Mouse (Mus musculus) lung, embryonic 14.5 days (tissue): ENCODE measurements around the gene Thap12. TPM values are rescaled to one million over a fixed set of nuclear protein-coding genes. Genes with fewer than 3 reads are reported as not detected.

Experiments
- ATAC-seq: fragments of 200-750 bp; cut with Nextera tagmentation; 2 replicates; pipeline ENCODE4 v1.8.0; 2017; ENCODE audit warnings: mild to moderate bottlenecking, moderate TSS enrichment, moderate library complexity; ENCODE audit not compliant: insufficient read depth
- DNase-seq: peaks from one replicate; pipeline ENCODE4 v3.0.0-alpha.2; 2015
- H3K27ac ChIP-seq: fragments of 300-500 bp; sonication (generic); 2 replicates; pipeline ENCODE4 v1.5.1; 2014; ENCODE audit warnings: low read depth, mild to moderate bottlenecking, moderate library complexity
- H3K27me3 ChIP-seq: fragments of 300-500 bp; sonication (generic); 2 replicates; pipeline ENCODE4 v1.6.1; 2014; ENCODE audit warnings: low read length, control low read depth; ENCODE audit not compliant: insufficient read depth
- H3K36me3 ChIP-seq: fragments of 300-500 bp; sonication (generic); 2 replicates; pipeline ENCODE4 v1.6.1; 2014; ENCODE audit warnings: control low read depth; ENCODE audit not compliant: insufficient read depth
- H3K4me1 ChIP-seq: fragments of 300-500 bp; sonication (generic); 2 replicates; pipeline ENCODE4 v1.6.1; 2014; ENCODE audit warnings: antibody characterized with exemption, control low read depth; ENCODE audit not compliant: insufficient read depth
- H3K4me2 ChIP-seq: fragments of 300-500 bp; sonication (generic); 2 replicates; pipeline ENCODE4 v1.6.1; 2014; ENCODE audit warnings: mild to moderate bottlenecking
- H3K4me3 ChIP-seq: fragments of 300-500 bp; sonication (generic); 2 replicates; pipeline ENCODE4 v1.5.1; 2014; ENCODE audit warnings: low read depth, low read length
- H3K9ac ChIP-seq: fragments of 300-500 bp; sonication (generic); 2 replicates; pipeline ENCODE4 v1.6.1; 2014
- H3K9me3 ChIP-seq: fragments of 300-500 bp; sonication (generic); 2 replicates; pipeline ENCODE4 v1.6.1; 2016; ENCODE audit warnings: low read depth, low read length, control low read depth
- CTCF ChIP-seq: IDR thresholded peaks from 2 replicates; pipeline ENCODE4 v1.5.1; 2016; ENCODE audit warnings: antibody characterized with exemption, low read depth
- WGBS: fragments of 180-500 bp; shearing (Covaris S2); extraction: QIAGEN DNeasy Blood & Tissue Kit; methylation state at CpG from one replicate; pipeline ENCODE4 v1.1.7; 2014; 5-methylcytosine and 5-hydroxymethylcytosine counted together
- polyA plus RNA-seq: library from polyadenylated mRNA; unstranded; fragments of >200 nt; fragmentation: Nextera tagmentation; extraction: Ambion mirVana; gene quantifications from 2 replicates; pipeline ENCODE4 v1.2.1, GENCODE M21; 2014

Thap12 gene
- polyA plus RNA-seq, 1 experiment from 2014 or later, result 81.9 TPM

DNA sequence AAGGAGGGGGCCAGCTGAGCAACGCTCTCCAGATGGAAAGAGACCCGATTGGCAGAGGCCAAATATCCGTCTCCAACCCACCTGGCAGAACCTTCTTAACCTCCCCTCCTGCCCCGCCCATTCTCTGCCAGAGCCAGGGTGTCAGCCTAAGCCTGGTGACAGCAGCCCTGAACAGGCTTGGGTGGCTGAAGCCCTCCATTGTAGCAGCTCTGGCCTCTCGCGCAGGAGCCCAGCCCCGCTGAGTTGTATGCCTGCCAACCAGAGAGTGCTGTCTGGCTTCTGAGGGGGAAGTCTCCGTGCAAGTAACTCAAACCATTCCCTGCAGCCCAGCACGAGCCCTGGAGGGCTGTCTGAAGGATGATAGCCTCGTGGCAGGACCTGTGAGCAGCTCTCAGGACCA is 32.0 kb downstream of the Thap12 start:
- DNase-seq, result peak; percentile 87
- Histone ChIP-seq H3K36me3 (no peaks in the 10 kb centered on the region), H3K27ac (no peak overlapping the region), H3K9me3 (no peaks in the 10 kb centered on the region), H3K4me1 (peaks cover 4% of the 10 kb centered on the region; the same call in 1 of the 2 replicates), H3K4me3 (no peak overlapping the region), H3K27me3 (no peaks in the 10 kb centered on the region), H3K4me2 (0 out of 2 replicates have a peak overlapping the region, but pooled peaks have one; percentile 13), H3K9ac (no peak overlapping the region)
- peak; percentile 87 for ATAC-seq
- WGBS, result 18% methylated on average over 10 of the region's 10 CpGs
- TF ChIP-seq CTCF, result no peak

DNA sequence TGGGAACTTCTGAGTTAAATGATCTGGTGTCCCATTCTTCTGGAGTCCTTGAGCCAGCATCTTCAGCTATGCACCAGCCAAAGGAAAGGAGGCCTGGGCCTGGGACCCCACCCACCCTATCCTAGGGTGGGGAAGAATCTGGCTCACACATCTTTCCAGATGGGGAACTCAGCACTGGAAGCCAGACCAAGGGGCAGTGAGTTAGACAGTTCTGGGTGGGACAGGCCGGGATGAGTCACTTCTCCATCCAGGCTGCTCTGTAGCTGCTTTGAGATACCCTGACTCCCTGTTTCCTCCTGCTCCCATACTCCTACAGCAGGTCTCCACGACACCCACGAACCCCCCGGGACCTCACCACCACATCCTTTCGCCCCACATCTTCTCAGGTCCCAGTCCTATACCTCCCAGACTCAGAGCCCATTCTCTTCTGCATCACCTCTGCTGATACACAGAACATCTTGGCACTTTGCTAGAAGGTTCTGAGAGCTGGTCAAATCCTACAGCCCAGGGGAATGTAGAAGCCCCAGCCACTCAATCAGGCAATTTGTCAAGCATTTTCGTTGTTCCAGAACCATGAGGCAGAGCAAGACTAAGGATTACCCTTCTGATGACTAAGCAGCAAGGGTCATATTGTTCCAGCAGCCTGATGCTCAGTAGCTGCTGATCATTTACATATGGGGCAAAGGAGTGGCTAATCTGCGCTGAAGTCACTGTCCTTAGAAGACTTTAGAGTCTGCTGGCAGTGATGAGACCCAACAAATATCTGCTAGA is 34.1 kb downstream of the Thap12 start:
- H3K4me3 ChIP-seq, result no peak overlapping the region
- ATAC-seq (no peak), DNase-seq (no peak)
- no peaks in the 10 kb centered on the region for H3K27me3 ChIP-seq
- WGBS, result 77% methylated on average over 7 of the region's 7 CpGs
- H3K27ac ChIP-seq, result no peak overlapping the region
- no peak overlapping the region for H3K9ac ChIP-seq
- no peak overlapping the region for H3K4me2 ChIP-seq
- no peaks in the 10 kb centered on the region for H3K36me3 ChIP-seq
- TF ChIP-seq CTCF, result no peak
- H3K4me1 ChIP-seq, result peaks cover 4% of the 10 kb centered on the region; the same call in 1 of the 2 replicates
- H3K9me3 ChIP-seq, result no peaks in the 10 kb centered on the region

DNA sequence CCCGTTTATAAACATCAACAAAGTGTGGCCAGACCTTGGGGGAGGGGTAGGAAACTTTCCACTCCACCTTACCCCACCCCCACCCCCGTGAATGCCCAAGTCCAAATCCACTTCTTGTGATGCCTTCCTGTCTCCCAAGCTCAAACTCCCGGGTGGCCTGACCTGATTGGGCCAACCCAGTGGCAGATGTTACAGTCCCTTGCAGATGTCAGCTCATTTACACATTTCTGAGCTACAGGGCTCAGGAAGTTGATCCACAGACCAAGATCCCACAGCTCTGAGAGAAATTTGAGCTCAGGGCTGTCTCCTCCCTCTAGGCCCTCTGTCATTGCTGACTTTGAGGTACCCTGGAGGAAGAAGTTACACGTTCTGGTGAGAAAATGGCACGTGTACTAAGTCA is 37.5 kb downstream of the Thap12 start:
- Histone ChIP-seq H3K27ac (no peak overlapping the region), H3K4me2 (no peak overlapping the region), H3K9ac (no peak overlapping the region), H3K27me3 (no peaks in the 10 kb centered on the region), H3K9me3 (no peaks in the 10 kb centered on the region), H3K4me3 (no peak overlapping the region), H3K4me1 (no peaks in the 10 kb centered on the region), H3K36me3 (no peaks in the 10 kb centered on the region)
- WGBS, result 9% methylated on average over 5 of the region's 5 CpGs
- DNase-seq (peak; percentile 44), ATAC-seq (peak; percentile 44; the same call in 1 of the 2 replicates)
- no peak for TF ChIP-seq CTCF

DNA sequence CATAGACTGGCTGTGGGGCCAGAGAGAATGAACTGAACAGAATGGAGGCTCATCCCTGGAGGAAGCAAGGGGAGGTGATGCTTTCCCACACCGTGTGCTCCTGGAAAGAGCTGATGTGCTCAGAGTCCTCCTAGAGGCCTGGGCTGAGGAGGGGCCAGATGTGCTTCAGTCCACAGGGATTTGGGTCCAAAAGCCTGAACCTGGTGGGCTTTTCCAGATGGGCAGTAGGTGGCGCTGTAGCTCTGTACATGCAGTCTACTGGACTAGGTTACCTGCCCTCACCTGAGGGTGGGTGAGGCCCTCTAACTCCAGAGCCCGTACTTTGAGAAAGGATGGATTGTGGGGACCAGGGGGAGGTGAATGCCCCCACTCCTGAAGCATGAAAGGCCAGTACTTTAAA is 40.4 kb downstream of the Thap12 start:
- Histone ChIP-seq H3K27me3 (no peaks in the 10 kb centered on the region), H3K9me3 (no peaks in the 10 kb centered on the region), H3K9ac (no peak overlapping the region), H3K4me2 (no peak overlapping the region), H3K36me3 (no peaks in the 10 kb centered on the region), H3K27ac (no peak overlapping the region), H3K4me1 (no peaks in the 10 kb centered on the region), H3K4me3 (no peak overlapping the region)
- ATAC-seq, result peak; percentile 38; the same call in 1 of the 2 replicates
- peak; percentile 86 for DNase-seq
- 5% methylated on average over 3 of the region's 3 CpGs for WGBS
- TF ChIP-seq CTCF, result peak; percentile 93

DNA sequence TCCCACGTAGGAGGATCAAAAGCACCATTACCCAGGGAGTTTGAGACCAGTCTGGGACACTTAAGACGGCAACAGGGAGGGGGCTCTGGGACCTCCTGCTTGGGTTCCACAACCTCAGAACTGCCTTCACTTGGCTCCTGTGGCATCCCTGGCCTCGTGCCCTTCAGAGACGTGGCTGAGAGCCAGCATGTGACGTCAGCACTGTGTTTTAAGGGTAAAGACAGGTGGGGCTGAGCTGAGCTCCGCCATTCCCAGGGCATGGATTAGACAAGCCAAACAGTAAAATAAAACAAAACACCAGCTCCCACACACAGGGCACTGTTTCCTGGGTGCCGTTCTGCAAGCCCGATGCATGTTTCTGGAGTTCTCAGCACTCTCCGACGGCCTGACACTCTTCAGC is 47.5 kb downstream of the Thap12 start:
- Histone ChIP-seq H3K36me3 (no peaks in the 10 kb centered on the region), H3K27ac (no peak overlapping the region), H3K4me2 (no peak overlapping the region), H3K4me3 (no peak overlapping the region), H3K4me1 (0 out of 2 replicates have a peak, but pooled peaks cover 3% of the 10 kb centered on the region), H3K9me3 (no peaks in the 10 kb centered on the region), H3K9ac (no peak overlapping the region), H3K27me3 (no peaks in the 10 kb centered on the region; the same call in 1 of the 2 replicates)
- DNase-seq (peak; percentile 67), ATAC-seq (no peak)
- TF ChIP-seq CTCF, result no peak
- 46% methylated on average over 10 of the region's 10 CpGs for WGBS

DNA sequence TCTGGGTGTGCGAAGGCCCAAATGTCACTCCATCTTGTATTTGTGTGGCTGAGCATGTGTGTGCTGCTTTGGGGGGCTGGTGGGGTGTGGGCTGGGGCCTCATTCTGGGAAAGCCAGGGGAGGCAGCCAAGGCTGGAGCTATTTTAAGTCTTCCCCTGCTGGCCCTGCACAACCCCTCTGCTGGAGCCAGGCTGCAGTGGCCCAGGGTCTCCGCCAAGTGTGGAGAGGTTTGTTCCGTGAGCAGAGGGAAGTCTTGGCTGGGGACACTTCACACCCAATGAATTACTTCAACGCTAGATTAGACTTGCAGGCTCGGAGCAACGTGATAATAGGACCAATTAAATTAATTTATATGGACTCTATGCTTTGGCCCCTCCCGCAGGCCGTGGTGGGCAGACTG is 49.8 kb downstream of the Thap12 start:
- Histone ChIP-seq H3K9me3 (no peaks in the 10 kb centered on the region), H3K27ac (no peak overlapping the region), H3K4me1 (0 out of 2 replicates have a peak, but pooled peaks cover 3% of the 10 kb centered on the region), H3K9ac (no peak overlapping the region), H3K4me3 (no peak overlapping the region), H3K4me2 (no peak overlapping the region), H3K36me3 (no peaks in the 10 kb centered on the region), H3K27me3 (no peaks in the 10 kb centered on the region; the same call in 1 of the 2 replicates)
- ATAC-seq (peak; percentile 73), DNase-seq (peak; percentile 75)
- 55% methylated on average over 8 of the region's 8 CpGs for WGBS
- TF ChIP-seq CTCF, result peak; percentile 24

DNA sequence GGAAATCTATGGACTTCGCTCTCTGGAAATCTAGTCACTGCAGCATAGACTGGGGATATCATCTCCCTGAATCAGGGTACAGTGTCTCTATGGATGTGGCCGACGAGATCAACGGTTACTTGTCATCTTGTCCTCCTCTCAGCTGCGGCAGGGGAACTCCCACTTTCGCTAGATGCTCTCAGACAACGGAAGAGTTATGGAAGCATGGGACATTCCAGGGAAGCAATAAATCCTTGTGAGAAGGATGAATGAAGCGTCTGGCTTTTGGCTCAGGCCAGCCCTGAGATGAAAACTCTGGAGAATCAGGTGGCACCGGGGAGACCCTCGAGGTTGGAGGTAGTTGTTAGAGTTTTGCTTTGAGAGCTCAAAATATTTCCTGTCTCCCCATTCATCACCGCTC is 53.1 kb downstream of the Thap12 start:
- Histone ChIP-seq H3K9me3 (no peaks in the 10 kb centered on the region), H3K4me3 (no peak overlapping the region), H3K9ac (no peak overlapping the region), H3K4me1 (0 out of 2 replicates have a peak, but pooled peaks cover 3% of the 10 kb centered on the region), H3K27ac (no peak overlapping the region), H3K27me3 (no peaks in the 10 kb centered on the region), H3K36me3 (no peaks in the 10 kb centered on the region), H3K4me2 (no peak overlapping the region)
- WGBS, result 55% methylated on average over 11 of the region's 11 CpGs
- ATAC-seq (no peak), DNase-seq (no peak)
- no peak for TF ChIP-seq CTCF
